ENCODE assay signal across 10 mouse cellular contexts in the genomic region with DNA sequence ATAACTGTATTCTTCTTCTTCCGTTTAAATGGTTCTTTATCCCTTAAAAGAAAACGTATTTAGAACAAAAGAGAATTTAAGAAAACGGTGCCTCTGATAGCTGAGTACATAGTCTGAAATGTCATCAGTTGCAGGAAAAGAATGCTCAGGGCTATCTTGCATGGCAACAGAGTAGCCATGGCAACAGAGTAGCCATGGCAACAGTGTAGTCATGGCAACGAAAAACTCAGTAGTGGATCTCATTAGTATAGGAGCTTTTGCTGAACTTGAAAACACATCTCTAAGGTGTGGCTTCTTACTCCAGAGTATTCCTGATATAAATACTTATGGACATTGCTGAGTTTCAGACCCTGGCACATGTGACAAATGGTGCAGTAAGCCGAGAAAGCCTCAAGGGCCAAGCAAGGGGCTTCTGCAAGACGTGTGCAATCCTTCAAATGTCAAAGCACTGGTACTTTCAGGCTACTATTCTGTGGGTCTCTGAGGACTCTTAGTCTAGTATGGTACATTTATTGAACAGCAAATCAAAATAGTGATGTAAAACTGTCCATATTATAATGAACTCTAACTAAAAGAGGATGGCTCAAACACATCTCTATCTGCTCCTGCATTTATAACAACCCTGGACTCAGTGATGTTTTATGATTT.
A peak's percentile ranks its signal among the peaks of the same experiment; 100 is the strongest.
DNase-seq lines count a peak whose midpoint lies in the region; ATAC-seq and TF ChIP-seq lines count a peak whose summit lies in the region.
"Had no signal": no experiment of that assay in that cellular context is flagged by ENCODE, and none has a peak within 500 bp of the region (broad histone marks: within the 10 kb centered on the region; RNA-seq: fewer than 3 reads in every experiment).

No protein-coding gene starts in this region.

- no peaks in the 10 kb centered on the region for H3K4me1 ChIP-seq in embryonic facial prominence, embryonic 14.5 days (ENCODE audit: control insufficient read depth, insufficient read depth, low read length)
- H3K4me1 ChIP-seq in midbrain, embryonic 16.5 days (ENCODE audit: control insufficient read depth, insufficient read depth, low read length): peaks cover 30% of the 10 kb centered on the region
- H3K4me1 ChIP-seq in intestine, embryonic 16.5 days (ENCODE audit: control insufficient read depth, insufficient read depth, low read length): no peaks in the 10 kb centered on the region
- no peaks in the 10 kb centered on the region for H3K4me1 ChIP-seq in thymus, adult 2 months (replicated peaks; ENCODE audit: control insufficient read depth, insufficient read depth, low read length)
- H3K4me1 ChIP-seq: embryonic facial prominence, embryonic 12.5 days; liver, embryonic 13.5 days had no signal

- peak; percentile 85; the same call in 1 of the 2 replicates for ATAC-seq in embryonic facial prominence, embryonic 14.5 days (ENCODE audit: low read depth)
- ATAC-seq in midbrain, embryonic 16.5 days: peak; percentile 93
- no peak for ATAC-seq in intestine, embryonic 16.5 days

- H3K9me3 ChIP-seq in embryonic facial prominence, embryonic 14.5 days (ENCODE audit: control insufficient read depth, low read length): no peaks in the 10 kb centered on the region
- H3K9me3 ChIP-seq in midbrain, embryonic 16.5 days (replicated peaks; ENCODE audit: control insufficient read depth, low read length, poor library complexity, severe bottlenecking): no peaks in the 10 kb centered on the region
- no peaks in the 10 kb centered on the region for H3K9me3 ChIP-seq in intestine, embryonic 16.5 days (ENCODE audit: control insufficient read depth, low read length)
- H3K9me3 ChIP-seq: embryonic facial prominence, embryonic 12.5 days; liver, embryonic 13.5 days had no signal

- H3K9ac ChIP-seq in embryonic facial prominence, embryonic 14.5 days (ENCODE audit: low read depth, low read length): no peak overlapping the region
- no peak overlapping the region for H3K9ac ChIP-seq in midbrain, embryonic 16.5 days (ENCODE audit: low read depth, low read length)
- no peak overlapping the region for H3K9ac ChIP-seq in intestine, embryonic 16.5 days (ENCODE audit: low read depth, low read length)
- H3K9ac ChIP-seq: embryonic facial prominence, embryonic 12.5 days; liver, embryonic 13.5 days had no signal

- H3K4me2 ChIP-seq in embryonic facial prominence, embryonic 14.5 days (ENCODE audit: low read depth, low read length): no peak overlapping the region
- peak overlapping the region; percentile 27; the same call in 1 of the 2 replicates for H3K4me2 ChIP-seq in midbrain, embryonic 16.5 days (ENCODE audit: low read length)
- no peak overlapping the region for H3K4me2 ChIP-seq in intestine, embryonic 16.5 days (ENCODE audit: low read depth, low read length)
- H3K4me2 ChIP-seq: embryonic facial prominence, embryonic 12.5 days; liver, embryonic 13.5 days had no signal

- H3K36me3 ChIP-seq in embryonic facial prominence, embryonic 14.5 days (ENCODE audit: control insufficient read depth, insufficient read depth, low read length): no peaks in the 10 kb centered on the region
- no peaks in the 10 kb centered on the region for H3K36me3 ChIP-seq in midbrain, embryonic 16.5 days (ENCODE audit: control insufficient read depth, insufficient read depth, low read length)
- H3K36me3 ChIP-seq in intestine, embryonic 16.5 days (ENCODE audit: control insufficient read depth, insufficient read depth, low read length): no peaks in the 10 kb centered on the region
- no peaks in the 10 kb centered on the region for H3K36me3 ChIP-seq in thymus, adult 2 months (ENCODE audit: control insufficient read depth, insufficient read depth, low read length)
- H3K36me3 ChIP-seq: embryonic facial prominence, embryonic 12.5 days; liver, embryonic 13.5 days had no signal

- no peaks in the 10 kb centered on the region for H3K27me3 ChIP-seq in embryonic facial prominence, embryonic 14.5 days (replicated peaks; ENCODE audit: control insufficient read depth, insufficient read depth, low read length)
- no peaks in the 10 kb centered on the region for H3K27me3 ChIP-seq in midbrain, embryonic 16.5 days (ENCODE audit: control insufficient read depth, insufficient read depth, low read depth, low read length)
- H3K27me3 ChIP-seq in intestine, embryonic 16.5 days (replicated peaks; ENCODE audit: control insufficient read depth, insufficient read depth, low read length): no peaks in the 10 kb centered on the region
- H3K27me3 ChIP-seq in thymus, adult 2 months (ENCODE audit: control insufficient read depth, insufficient read depth, low read length): no peaks in the 10 kb centered on the region
- H3K27me3 ChIP-seq: embryonic facial prominence, embryonic 12.5 days; liver, embryonic 13.5 days had no signal

- TF ChIP-seq CTCF in thymus, adult 2 months (IDR thresholded peaks at IDR 0.05; ENCODE audit: borderline replicate concordance, control insufficient read depth, extremely low read depth, insufficient read depth, low read length, poor library complexity): no peak

- peak; percentile 53 for DNase-seq in cerebellum, adult 9-11 months
- no peak for DNase-seq in cerebellum, adult 11-12 months
- peak; percentile 51 for DNase-seq in embryonic facial prominence, embryonic 14.5 days (ENCODE audit: low spot score)
- DNase-seq in layer of hippocampus, adult 18-20 months (ENCODE audit: low spot score in 2 of 2): peak; percentile 70 to 89
- no peak for DNase-seq in ovary, postnatal 36 days (ENCODE audit: low spot score)
- no peak for DNase-seq in thymus, adult 2 months
- DNase-seq: liver, embryonic 13.5 days had no signal

- H3K4me3 ChIP-seq in embryonic facial prominence, embryonic 14.5 days (ENCODE audit: low read depth, low read length): no peak overlapping the region
- no peak overlapping the region for H3K4me3 ChIP-seq in midbrain, embryonic 16.5 days (ENCODE audit: low read depth, low read length)
- H3K4me3 ChIP-seq in intestine, embryonic 16.5 days (ENCODE audit: low read length): no peak overlapping the region
- H3K4me3 ChIP-seq in thymus, adult 2 months (ENCODE audit: control insufficient read depth, insufficient read depth, low read length): no peak overlapping the region
- H3K4me3 ChIP-seq: embryonic facial prominence, embryonic 12.5 days; liver, embryonic 13.5 days had no signal

- 50% methylated on average over 6 of the region's 6 CpGs for WGBS in embryonic facial prominence, embryonic 14.5 days
- WGBS in midbrain, embryonic 16.5 days: 17% methylated on average over 6 of the region's 6 CpGs
- 60% methylated on average over 6 of the region's 6 CpGs for WGBS in intestine, embryonic 16.5 days
- WGBS in thymus, adult 2 months: 83% methylated on average over 6 of the region's 6 CpGs

- H3K27ac ChIP-seq in embryonic facial prominence, embryonic 14.5 days (replicated peaks; ENCODE audit: low read depth, low read length): no peak overlapping the region
- H3K27ac ChIP-seq in midbrain, embryonic 16.5 days (ENCODE audit: low read length): peak overlapping the region; percentile 76
- H3K27ac ChIP-seq in intestine, embryonic 16.5 days (ENCODE audit: low read length): no peak overlapping the region
- H3K27ac ChIP-seq in thymus, adult 2 months (ENCODE audit: control insufficient read depth, insufficient read depth, low read length): no peak overlapping the region
- H3K27ac ChIP-seq: embryonic facial prominence, embryonic 12.5 days; liver, embryonic 13.5 days had no signal

- TF ChIP-seq POLR2A in thymus, adult 2 months (IDR thresholded peaks at IDR 0.05; ENCODE audit: control insufficient read depth, extremely low read depth, insufficient read depth, low read length, poor library complexity): no peak

Comparison
In these comparisons a context has a peak if more than half of its experiments do, and no peak if none do; other contexts are left out.
1. DNase-seq: peak in cerebellum, adult 9-11 months (single experiment), embryonic facial prominence, embryonic 14.5 days (single experiment) and layer of hippocampus, adult 18-20 months (2 of 2); none in cerebellum, adult 11-12 months (single experiment), ovary, postnatal 36 days (single experiment) and thymus, adult 2 months (single experiment).